Comparison of ENCODE assay signal across 23 mouse cellular contexts in the genomic region with DNA sequence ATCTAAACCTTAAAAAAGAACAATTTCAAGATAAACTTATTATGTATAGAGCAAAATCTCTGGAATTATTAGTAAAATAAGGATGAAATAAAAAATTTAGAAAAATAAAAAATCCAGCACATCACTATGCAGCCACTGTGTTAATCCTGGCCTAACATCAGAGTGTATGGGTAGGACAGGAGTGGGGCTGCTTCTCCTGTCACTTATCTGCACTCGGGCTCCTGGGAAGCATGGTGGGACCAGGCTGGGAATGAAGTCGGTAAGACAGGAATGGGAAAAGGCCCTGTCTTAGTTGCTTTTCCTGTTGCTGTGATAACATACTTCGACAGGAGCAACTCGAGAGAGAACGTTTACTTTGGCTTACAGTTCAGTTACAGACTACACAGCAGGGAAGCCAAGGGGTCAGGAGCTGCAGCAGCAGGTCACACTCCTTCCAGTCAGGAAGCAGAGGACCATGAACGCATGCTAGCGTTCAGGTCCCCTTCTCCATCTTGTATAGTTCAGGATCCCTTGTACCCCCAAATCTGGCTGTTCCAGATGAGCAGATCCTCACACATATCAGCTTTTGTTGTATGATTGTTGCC.
DNase-seq lines count a peak whose midpoint lies in the region; ATAC-seq and TF ChIP-seq lines count a peak whose summit lies in the region.
"Had no signal": no experiment of that assay in that cellular context is flagged by ENCODE, and none has a peak within 500 bp of the region (broad histone marks: within the 10 kb centered on the region; RNA-seq: fewer than 3 reads in every experiment).

No protein-coding gene starts in this region.

- no peaks in the 10 kb centered on the region for H3K36me3 ChIP-seq in heart, embryonic 13.5 days
- 0 out of 2 replicates have a peak, but pooled peaks cover 3% of the 10 kb centered on the region for H3K36me3 ChIP-seq in heart, postnatal 0 days (replicated peaks; ENCODE audit: control insufficient read depth, insufficient read depth, low read length)
- no peaks in the 10 kb centered on the region for H3K36me3 ChIP-seq in hindbrain, embryonic 14.5 days (replicated peaks; ENCODE audit: control insufficient read depth, insufficient read depth)
- H3K36me3 ChIP-seq: embryonic facial prominence, embryonic 13.5 days; forebrain, embryonic 12.5 days; intestine, embryonic 15.5 days had no signal

- H3K27ac ChIP-seq in heart, embryonic 13.5 days (replicated peaks) = peak overlapping the region; percentile 73
- H3K27ac ChIP-seq in heart, postnatal 0 days (ENCODE audit: low read depth) = no peak overlapping the region
- H3K27ac ChIP-seq in hindbrain, embryonic 14.5 days = no peak overlapping the region
- H3K27ac ChIP-seq: embryonic facial prominence, embryonic 13.5 days; forebrain, embryonic 12.5 days; hindbrain, embryonic 13.5 days; intestine, embryonic 15.5 days had no signal

- WGBS in heart, embryonic 13.5 days = 23% methylated on average over 7 of the region's 7 CpGs
- whole genome bisulfite sequencing in heart, postnatal 0 days = 26% methylated on average over 7 of the region's 7 CpGs
- 59% methylated on average over 7 of the region's 7 CpGs for WGBS in hindbrain, embryonic 14.5 days

- no peak for TF ChIP-seq CTCF in heart, postnatal 0 days (IDR thresholded peaks at IDR 0.05; ENCODE audit: low read depth)

- H3K4me1 ChIP-seq in heart, embryonic 13.5 days = peaks cover 20% of the 10 kb centered on the region
- peaks cover 10% of the 10 kb centered on the region for H3K4me1 ChIP-seq in heart, postnatal 0 days (ENCODE audit: control insufficient read depth, insufficient read depth)
- H3K4me1 ChIP-seq in hindbrain, embryonic 14.5 days (replicated peaks; ENCODE audit: control insufficient read depth, insufficient read depth, low read length) = no peaks in the 10 kb centered on the region; the same call in 1 of the 2 replicates
- H3K4me1 ChIP-seq: embryonic facial prominence, embryonic 13.5 days; forebrain, embryonic 12.5 days; intestine, embryonic 15.5 days had no signal

- no peaks in the 10 kb centered on the region for H3K9me3 ChIP-seq in heart, embryonic 13.5 days
- no peaks in the 10 kb centered on the region for H3K9me3 ChIP-seq in heart, postnatal 0 days (replicated peaks; ENCODE audit: control insufficient read depth, low read length)
- H3K9me3 ChIP-seq in hindbrain, embryonic 14.5 days (ENCODE audit: control insufficient read depth, low read length) = no peaks in the 10 kb centered on the region
- H3K9me3 ChIP-seq: embryonic facial prominence, embryonic 13.5 days; forebrain, embryonic 12.5 days; G1E; hindbrain, embryonic 13.5 days; intestine, embryonic 15.5 days had no signal

- no peak overlapping the region for H3K4me3 ChIP-seq in heart, embryonic 13.5 days
- H3K4me3 ChIP-seq in heart, postnatal 0 days (ENCODE audit: low read depth, low read length) = no peak overlapping the region
- no peak overlapping the region for H3K4me3 ChIP-seq in hindbrain, embryonic 14.5 days (replicated peaks; ENCODE audit: low read length)
- H3K4me3 ChIP-seq: embryonic facial prominence, embryonic 13.5 days; forebrain, embryonic 12.5 days; hindbrain, embryonic 13.5 days; intestine, embryonic 15.5 days had no signal

- no peak overlapping the region for H3K9ac ChIP-seq in heart, embryonic 13.5 days
- no peak overlapping the region for H3K9ac ChIP-seq in heart, postnatal 0 days (replicated peaks; ENCODE audit: low read depth, low read length)
- no peak overlapping the region for H3K9ac ChIP-seq in hindbrain, embryonic 14.5 days
- H3K9ac ChIP-seq: embryonic facial prominence, embryonic 13.5 days; forebrain, embryonic 12.5 days; hindbrain, embryonic 13.5 days; intestine, embryonic 15.5 days had no signal

- TF ChIP-seq EP300 in heart, postnatal 0 days (IDR thresholded peaks at IDR 0.05; ENCODE audit: low read depth) = no peak

- H3K4me2 ChIP-seq in heart, embryonic 13.5 days = no peak overlapping the region
- H3K4me2 ChIP-seq in heart, postnatal 0 days (ENCODE audit: low read depth, low read length) = no peak overlapping the region
- no peak overlapping the region for H3K4me2 ChIP-seq in hindbrain, embryonic 14.5 days (replicated peaks)
- H3K4me2 ChIP-seq: embryonic facial prominence, embryonic 13.5 days; forebrain, embryonic 12.5 days; hindbrain, embryonic 13.5 days; intestine, embryonic 15.5 days had no signal

- peak; percentile 29 for DNase-seq in embryo, embryonic 10 days (ENCODE audit: low spot score)
- no peak for DNase-seq in embryo, embryonic 9.5 days (ENCODE audit: extremely low spot score)
- DNase-seq in heart, adult 11 months = no peak
- DNase-seq in heart, postnatal 0 days (ENCODE audit: low spot score) = peak; percentile 57
- no peak for DNase-seq in heart, postnatal 4 days
- DNase-seq in hindbrain, embryonic 14.5 days (ENCODE audit: low spot score) = no peak
- DNase-seq: adrenal gland, adult 8-10 months; adrenal gland, postnatal 36 days; B cell, adult 2 months; cerebellum, adult 11 months; cerebellum, adult 8-10 months; cerebellum, postnatal 14 days; gastrocnemius, postnatal 10 days; heart, postnatal 14 days; kidney, adult 18-20 months had no signal

- no peak for ATAC-seq in heart, embryonic 13.5 days (ENCODE audit: extremely low read depth, insufficient number of reproducible peaks, low FRiP score, low TSS enrichment)
- ATAC-seq in heart, postnatal 0 days (ENCODE audit: insufficient read depth, low read depth) = no peak
- no peak for ATAC-seq in hindbrain, embryonic 14.5 days (ENCODE audit: low FRiP score)
- ATAC-seq: CD4-positive, CD25-positive, alpha-beta regulatory T cell, adult 4 months; forebrain, embryonic 16.5 days; intestine, embryonic 15.5 days had no signal

- no peaks in the 10 kb centered on the region for H3K27me3 ChIP-seq in heart, embryonic 13.5 days (replicated peaks)
- no peaks in the 10 kb centered on the region for H3K27me3 ChIP-seq in heart, postnatal 0 days (ENCODE audit: control insufficient read depth, insufficient read depth, low read length)
- no peaks in the 10 kb centered on the region for H3K27me3 ChIP-seq in hindbrain, embryonic 14.5 days (ENCODE audit: control insufficient read depth, insufficient read depth, low read length)
- H3K27me3 ChIP-seq: embryonic facial prominence, embryonic 13.5 days; forebrain, embryonic 12.5 days; hindbrain, embryonic 13.5 days; intestine, embryonic 15.5 days had no signal

Comparison
In these comparisons a context has a peak if more than half of its experiments do, and no peak if none do; other contexts are left out.
1. DNase-seq: peak in embryo, embryonic 10 days (single experiment) and heart, postnatal 0 days (single experiment); none in embryo, embryonic 9.5 days (single experiment), heart, adult 11 months (single experiment), heart, postnatal 4 days (single experiment) and hindbrain, embryonic 14.5 days (single experiment).